Mouse (Mus musculus) megakaryocyte, embryonic 14.5 days (primary cell): Measurements from ENCODE around the gene Golga5.

Experiments
- FLI1 ChIP-seq: IDR thresholded peaks from 2 replicates; pipeline ENCODE4 v1.6.1; 2012; ENCODE audit warnings: low read length, inconsistent platforms, mixed read lengths
- GATA1 ChIP-seq: IDR thresholded peaks from 3 replicates; pipeline ENCODE4 v1.6.1; 2012; ENCODE audit warnings: mixed read lengths, low read length, inconsistent platforms, borderline replicate concordance

- TF ChIP-seq GATA1 = no peak
- TF ChIP-seq FLI1 = no peak
Measured at GRCm38 (mm10) chr12:102498726-102499125, 29.8 kb downstream of the Golga5 start.
